Mouse (Mus musculus) liver, embryonic 14.5 days (tissue): ENCODE results near the gene Cox8a.

ENCODE experiments used
- CTCF ChIP-seq: IDR thresholded peaks from 2 replicates; pipeline ENCODE4 v1.5.1; 2016; ENCODE audit warnings: antibody characterized with exemption, low read depth, control low read depth
- EP300 ChIP-seq: IDR thresholded peaks from 2 replicates; pipeline ENCODE4 v1.6.1; 2016; ENCODE audit warnings: antibody characterized with exemption, low read depth

- TF ChIP-seq CTCF: no peak
- no peak for TF ChIP-seq EP300
Measured at GRCm38 (mm10) chr19:7168423-7168822, 49.0 kb downstream of the Cox8a start.
